Mouse (Mus musculus) limb, embryonic 10.5 days (tissue): ENCODE measurements around the gene Gucy1a1. TPM values are rescaled to one million over a fixed set of nuclear protein-coding genes. Genes with fewer than 3 reads are reported as not detected.

Experiments used
- DNase-seq: peaks from one replicate; pipeline ENCODE4 v3.0.0-alpha.2; 2017; ENCODE audit warnings: low spot score
- H3K27ac ChIP-seq: fragments of 300-500 bp; sonication (generic); 2 replicates; pipeline ENCODE4 v1.5.1; 2016; ENCODE audit warnings: mild to moderate bottlenecking
- H3K27me3 ChIP-seq: fragments of 300-500 bp; sonication (generic); 2 replicates; pipeline ENCODE4 v1.6.1; 2016; ENCODE audit warnings: low read depth, mild to moderate bottlenecking; ENCODE audit not compliant: poor library complexity, severe bottlenecking
- H3K36me3 ChIP-seq: fragments of 300-500 bp; sonication (generic); 2 replicates; pipeline ENCODE4 v1.6.1; 2016; ENCODE audit warnings: mild to moderate bottlenecking, moderate library complexity
- H3K4me1 ChIP-seq: fragments of 300-500 bp; sonication (generic); 2 replicates; pipeline ENCODE4 v1.6.1; 2016
- H3K4me3 ChIP-seq: fragments of 300-500 bp; sonication (generic); 2 replicates; pipeline ENCODE4 v1.5.1; 2016; ENCODE audit warnings: mild to moderate bottlenecking, moderate library complexity
- H3K9me3 ChIP-seq: fragments of 300-500 bp; sonication (generic); replicated peaks from 2 replicates; pipeline ENCODE4 v1.6.1; 2016; ENCODE audit warnings: mild to moderate bottlenecking
- WGBS: fragments of 180-500 bp; shearing (Covaris S2); methylation state at CpG from one replicate; pipeline ENCODE4 v1.1.7; 2016; 5-methylcytosine and 5-hydroxymethylcytosine counted together
- polyA plus RNA-seq: library from polyadenylated mRNA; unstranded; fragments of >200 nt; fragmentation: Nextera tagmentation; extraction: Ambion mirVana; gene quantifications from 2 replicates; pipeline ENCODE4 v1.2.1, GENCODE M21; 2016

The Gucy1a1 gene
- polyA plus RNA-seq, 1 experiment from 2014 or later, result 0.60 TPM

GRCm38 (mm10) chr3:82135483-82135882, 10.1 kb downstream of the Gucy1a1 start:
- Histone ChIP-seq H3K9me3 (no peaks in the 10 kb centered on the region), H3K4me1 (0 out of 2 replicates have a peak, but pooled peaks cover 5% of the 10 kb centered on the region), H3K27me3 (no peaks in the 10 kb centered on the region), H3K36me3 (no peaks in the 10 kb centered on the region), H3K27ac (no peak overlapping the region), H3K4me3 (no peak overlapping the region)
- 87% methylated on average over 1 of the region's 1 CpGs for WGBS
- no peak for DNase-seq

GRCm38 (mm10) chr3:82129258-82129657, 16.3 kb downstream of the Gucy1a1 start:
- no peak overlapping the region for H3K27ac ChIP-seq
- DNase-seq, result no peak
- no peaks in the 10 kb centered on the region for H3K4me1 ChIP-seq
- H3K4me3 ChIP-seq, result no peak overlapping the region
- 64% methylated on average over 1 of the region's 1 CpGs for WGBS
- H3K27me3 ChIP-seq, result no peaks in the 10 kb centered on the region
- no peaks in the 10 kb centered on the region for H3K9me3 ChIP-seq
- H3K36me3 ChIP-seq, result no peaks in the 10 kb centered on the region

GRCm38 (mm10) chr3:82124567-82124966, 21.0 kb downstream of the Gucy1a1 start:
- Histone ChIP-seq H3K27ac (no peak overlapping the region), H3K4me1 (no peaks in the 10 kb centered on the region), H3K4me3 (no peak overlapping the region), H3K9me3 (no peaks in the 10 kb centered on the region), H3K27me3 (no peaks in the 10 kb centered on the region), H3K36me3 (no peaks in the 10 kb centered on the region)
- no peak for DNase-seq
- WGBS, result 96% methylated on average over 1 of the region's 1 CpGs

- H3K36me3 ChIP-seq, result no peaks in the 10 kb centered on the region
- H3K4me1 ChIP-seq, result no peaks in the 10 kb centered on the region
- no peaks in the 10 kb centered on the region for H3K27me3 ChIP-seq
- WGBS, result 77% methylated on average over 1 of the region's 1 CpGs
- no peak overlapping the region for H3K27ac ChIP-seq
- no peak for DNase-seq
- no peaks in the 10 kb centered on the region for H3K9me3 ChIP-seq
- H3K4me3 ChIP-seq, result no peak overlapping the region
Observed at GRCm38 (mm10) chr3:82118916-82119315, 26.7 kb downstream of the Gucy1a1 start.

- DNase-seq, result no peak
- H3K36me3 ChIP-seq, result no peaks in the 10 kb centered on the region
- no peak overlapping the region for H3K4me3 ChIP-seq
- H3K27ac ChIP-seq, result no peak overlapping the region
- no peaks in the 10 kb centered on the region for H3K4me1 ChIP-seq
- no peaks in the 10 kb centered on the region for H3K9me3 ChIP-seq
- no peaks in the 10 kb centered on the region for H3K27me3 ChIP-seq
- WGBS, result 62% methylated on average over 2 of the region's 2 CpGs
Observed at GRCm38 (mm10) chr3:82112439-82112838, 33.1 kb downstream of the Gucy1a1 start.

GRCm38 (mm10) chr3:82111986-82112385, 33.6 kb downstream of the Gucy1a1 start:
- H3K36me3 ChIP-seq, result no peaks in the 10 kb centered on the region
- H3K4me1 ChIP-seq, result no peaks in the 10 kb centered on the region
- 82% methylated on average over 3 of the region's 3 CpGs for WGBS
- H3K27ac ChIP-seq, result no peak overlapping the region
- no peak for DNase-seq
- no peaks in the 10 kb centered on the region for H3K9me3 ChIP-seq
- no peaks in the 10 kb centered on the region for H3K27me3 ChIP-seq
- no peak overlapping the region for H3K4me3 ChIP-seq

- Histone ChIP-seq H3K27me3 (no peaks in the 10 kb centered on the region), H3K9me3 (no peaks in the 10 kb centered on the region), H3K4me1 (no peaks in the 10 kb centered on the region), H3K4me3 (no peak overlapping the region), H3K36me3 (no peaks in the 10 kb centered on the region), H3K27ac (no peak overlapping the region)
- 91% methylated on average over 15 of the region's 15 CpGs for WGBS
- DNase-seq, result no peak
Observed at GRCm38 (mm10) chr3:82108951-82109350, 36.6 kb downstream of the Gucy1a1 start.

GRCm38 (mm10) chr3:82104229-82104628, 41.4 kb downstream of the Gucy1a1 start:
- H3K27ac ChIP-seq, result no peak overlapping the region
- H3K36me3 ChIP-seq, result no peaks in the 10 kb centered on the region
- H3K4me3 ChIP-seq, result no peak overlapping the region
- WGBS, result 83% methylated on average over 6 of the region's 6 CpGs
- no peaks in the 10 kb centered on the region for H3K4me1 ChIP-seq
- H3K27me3 ChIP-seq, result no peaks in the 10 kb centered on the region
- H3K9me3 ChIP-seq, result no peaks in the 10 kb centered on the region
- DNase-seq, result no peak

GRCm38 (mm10) chr3:82099127-82099526, 46.5 kb downstream of the Gucy1a1 start:
- 80% methylated on average over 6 of the region's 6 CpGs for WGBS
- Histone ChIP-seq H3K27ac (no peak overlapping the region), H3K36me3 (no peaks in the 10 kb centered on the region), H3K4me3 (no peak overlapping the region), H3K9me3 (no peaks in the 10 kb centered on the region), H3K27me3 (no peaks in the 10 kb centered on the region), H3K4me1 (no peaks in the 10 kb centered on the region)
- no peak for DNase-seq

GRCm38 (mm10) chr3:82096801-82097200, 48.8 kb downstream of the Gucy1a1 start:
- no peak overlapping the region for H3K4me3 ChIP-seq
- no peaks in the 10 kb centered on the region for H3K36me3 ChIP-seq
- no peaks in the 10 kb centered on the region for H3K4me1 ChIP-seq
- H3K27me3 ChIP-seq, result no peaks in the 10 kb centered on the region
- DNase-seq, result no peak
- H3K9me3 ChIP-seq, result no peaks in the 10 kb centered on the region
- no peak overlapping the region for H3K27ac ChIP-seq
- 69% methylated on average over 2 of the region's 2 CpGs for WGBS

GRCm38 (mm10) chr3:82074201-82074851, 71.3 kb downstream of the Gucy1a1 start, which contains the start of gene Gucy1b1:
Gene Gucy1b1, minus strand, starts transcription at chr3:82074689.
- H3K27me3 ChIP-seq, result peaks cover 34% of the 10 kb centered on the region
- peak; percentile 70 for DNase-seq
- H3K9me3 ChIP-seq, result no peaks in the 10 kb centered on the region
- peak within 1 kb of the TSS; percentile 46; the same call in 1 of the 2 replicates for H3K27ac ChIP-seq
- no peaks in the 10 kb centered on the region for H3K36me3 ChIP-seq
- H3K4me1 ChIP-seq, result peaks cover 12% of the 10 kb centered on the region
- H3K4me3 ChIP-seq, result peak within 1 kb of the TSS; percentile 59
- 2% methylated on average over 25 of the region's 25 CpGs for WGBS

- Histone ChIP-seq H3K27ac (peak overlapping the region; percentile 46; the same call in 1 of the 2 replicates), H3K4me3 (peak overlapping the region; percentile 59), H3K36me3 (no peaks in the 10 kb centered on the region), H3K9me3 (no peaks in the 10 kb centered on the region), H3K4me1 (peaks cover 12% of the 10 kb centered on the region), H3K27me3 (peaks cover 34% of the 10 kb centered on the region)
- WGBS, result under 1% methylated on average over 34 of the region's 34 CpGs
- DNase-seq, result peak; percentile 54
Observed at GRCm38 (mm10) chr3:82073741-82074181, 71.8 kb downstream of the Gucy1a1 start.

GRCm38 (mm10) chr3:82067830-82068229, 77.8 kb downstream of the Gucy1a1 start:
- WGBS, result 70% methylated on average over 5 of the region's 5 CpGs
- peaks cover 6% of the 10 kb centered on the region for H3K27me3 ChIP-seq
- DNase-seq, result no peak

More at GRCm38 (mm10) chr3:82067830-82068229, 77.8 kb downstream of the Gucy1a1 start:
- H3K4me3 ChIP-seq, result no peak overlapping the region
- H3K27ac ChIP-seq, result no peak overlapping the region
- no peaks in the 10 kb centered on the region for H3K9me3 ChIP-seq
- H3K36me3 ChIP-seq, result no peaks in the 10 kb centered on the region
- H3K4me1 ChIP-seq, result no peaks in the 10 kb centered on the region
